Mouse (Mus musculus): Measurements from ENCODE around the gene Pou2f1. TPM values are rescaled to one million over a fixed set of nuclear protein-coding genes. Genes with fewer than 3 reads are reported as not detected.

The Pou2f1 gene
- total and polyA plus RNA-seq, 3 experiments, result 16.0 to 57.1 (median 17.3) TPM

DNA sequence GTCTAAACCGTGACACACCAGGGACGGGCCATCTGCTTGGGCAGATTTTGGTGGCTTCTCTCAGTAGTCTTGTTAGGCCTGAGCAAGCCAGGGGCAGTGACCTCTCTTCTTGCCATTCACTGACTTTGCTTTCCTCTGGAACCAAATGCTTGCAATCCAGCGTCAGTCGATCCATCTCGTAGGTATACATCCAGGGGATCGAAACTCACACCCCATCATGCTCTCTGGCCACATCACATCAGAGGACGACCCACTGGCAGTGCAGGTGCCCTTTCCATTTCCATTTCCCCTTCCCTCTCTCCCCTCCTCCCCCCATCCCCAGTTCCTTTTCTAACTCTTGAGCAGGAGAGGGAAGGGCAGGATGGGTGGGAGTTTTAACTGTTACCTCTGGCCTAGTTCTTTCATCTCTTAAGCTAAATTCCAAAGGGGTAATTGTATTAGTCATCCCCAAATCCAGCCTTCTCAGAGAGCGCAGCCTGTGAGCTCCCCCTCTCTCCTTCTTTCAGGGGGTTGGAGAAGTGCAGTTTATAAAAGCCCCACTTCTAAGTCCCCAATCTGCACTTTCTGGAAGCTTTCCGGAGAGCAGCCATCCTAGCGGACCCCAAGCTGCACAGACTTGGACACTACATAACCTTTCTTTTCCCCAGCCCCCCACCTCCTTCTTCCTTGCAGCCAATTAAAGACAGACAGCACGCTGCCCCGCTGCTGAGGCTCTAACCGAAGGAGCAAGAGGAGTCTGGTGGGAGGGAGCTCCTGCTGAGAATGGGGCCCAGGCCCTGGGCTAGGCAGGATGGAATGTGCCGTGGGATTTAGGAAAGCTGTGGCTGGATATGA, 42.8 kb upstream of the Pou2f1 start:
- no peaks in the 10 kb centered on the region for H3K27me3 ChIP-seq (ENCODE audit: insufficient read depth, low read length)

GRCm38 (mm10) chr1:166043451-166044149, 41.1 kb upstream of the Pou2f1 start:
- H3K36me3 ChIP-seq (replicated peaks), result no peaks in the 10 kb centered on the region
- H3K4me1 ChIP-seq (ENCODE audit: insufficient read depth, low read depth, low read length), result peaks cover 41% of the 10 kb centered on the region
- H3K27me3 ChIP-seq (ENCODE audit: insufficient read depth, low read length), result no peaks in the 10 kb centered on the region
- ATAC-seq (ENCODE audit: extremely low read depth, insufficient number of reproducible peaks, low FRiP score, poor library complexity, severe bottlenecking), result no peak
- no peaks in the 10 kb centered on the region for H3K9me3 ChIP-seq (replicated peaks)
- H3K4me3 ChIP-seq (ENCODE audit: low read depth, low read length), result no peak overlapping the region
- no peak for DNase-seq (ENCODE audit: low spot score)
- TF ChIP-seq CTCF (IDR thresholded peaks at IDR 0.05; ENCODE audit: low read depth, low read length), result no peak
- TF ChIP-seq GATA2 (IDR thresholded peaks at IDR 0.05; ENCODE audit: borderline replicate concordance, low read depth, low read length), result no peak
- TF ChIP-seq GATA1 (IDR thresholded peaks at IDR 0.05; ENCODE audit: borderline replicate concordance, low read length), result no peak
- no peak for TF ChIP-seq POLR2AphosphoS5 (IDR thresholded peaks at IDR 0.05; ENCODE audit: insufficient replicate concordance, low read depth, low read length)
- TF ChIP-seq TAL1 (conservative IDR thresholded peaks at IDR 0.05; ENCODE audit: low read depth, low read length), result no peak

More for the DNA sequence above, 42.8 kb upstream of the Pou2f1 start:
- Histone ChIP-seq H3K4me3 (ENCODE audit: low read depth, low read length) (no peak overlapping the region), H3K9me3 (replicated peaks) (no peaks in the 10 kb centered on the region), H3K36me3 (replicated peaks) (no peaks in the 10 kb centered on the region), H3K4me1 (ENCODE audit: insufficient read depth, low read depth, low read length) (peaks cover 46% of the 10 kb centered on the region)
- ATAC-seq (ENCODE audit: extremely low read depth, insufficient number of reproducible peaks, low FRiP score, poor library complexity, severe bottlenecking) (no peak), DNase-seq (ENCODE audit: low spot score) (no peak)
- no peak for TF ChIP-seq CTCF (IDR thresholded peaks at IDR 0.05; ENCODE audit: low read depth, low read length)
- no peak for TF ChIP-seq POLR2AphosphoS5 (IDR thresholded peaks at IDR 0.05; ENCODE audit: insufficient replicate concordance, low read depth, low read length)
- TF ChIP-seq TAL1 (conservative IDR thresholded peaks at IDR 0.05; ENCODE audit: low read depth, low read length), result no peak
- TF ChIP-seq GATA1 (IDR thresholded peaks at IDR 0.05; ENCODE audit: borderline replicate concordance, low read length), result no peak
- TF ChIP-seq GATA2 (IDR thresholded peaks at IDR 0.05; ENCODE audit: borderline replicate concordance, low read depth, low read length), result no peak

DNA sequence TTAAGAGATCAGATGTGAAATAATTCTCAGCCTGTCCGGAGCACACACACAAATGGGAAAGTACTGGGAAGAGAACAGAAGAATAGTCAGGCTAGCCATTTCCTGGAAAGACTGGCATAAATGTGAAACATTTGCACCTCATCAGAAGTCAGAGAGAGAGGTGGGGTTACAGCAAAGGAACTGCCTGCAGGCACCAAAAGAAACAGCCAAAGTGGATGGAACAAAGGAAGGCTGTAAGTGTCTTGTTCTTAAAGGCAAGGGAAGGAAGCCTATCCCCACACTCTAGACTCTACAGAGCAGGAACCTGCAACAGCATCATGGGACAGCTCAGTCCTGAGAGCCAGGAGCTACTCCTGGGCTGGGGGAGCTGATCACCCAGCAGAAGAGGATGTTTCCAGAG, 39.0 kb upstream of the Pou2f1 start:
- no peaks in the 10 kb centered on the region for H3K9me3 ChIP-seq (replicated peaks)
- no peaks in the 10 kb centered on the region for H3K27me3 ChIP-seq (ENCODE audit: insufficient read depth, low read length)
- H3K4me1 ChIP-seq (ENCODE audit: insufficient read depth, low read depth, low read length), result peaks cover 21% of the 10 kb centered on the region
- no peak for ATAC-seq (ENCODE audit: extremely low read depth, insufficient number of reproducible peaks, low FRiP score, poor library complexity, severe bottlenecking)
- no peaks in the 10 kb centered on the region for H3K36me3 ChIP-seq (replicated peaks)
- DNase-seq (ENCODE audit: low spot score), result no peak
- TF ChIP-seq GATA2 (IDR thresholded peaks at IDR 0.05; ENCODE audit: borderline replicate concordance, low read depth, low read length) (no peak), POLR2AphosphoS5 (IDR thresholded peaks at IDR 0.05; ENCODE audit: insufficient replicate concordance, low read depth, low read length) (no peak), TAL1 (conservative IDR thresholded peaks at IDR 0.05; ENCODE audit: low read depth, low read length) (no peak), GATA1 (IDR thresholded peaks at IDR 0.05; ENCODE audit: borderline replicate concordance, low read length) (no peak), CTCF (IDR thresholded peaks at IDR 0.05; ENCODE audit: low read depth, low read length) (no peak)
- no peak overlapping the region for H3K4me3 ChIP-seq (ENCODE audit: low read depth, low read length)

GRCm38 (mm10) chr1:166038731-166039332, 36.4 kb upstream of the Pou2f1 start:
- H3K27me3 ChIP-seq (ENCODE audit: insufficient read depth, low read length), result no peaks in the 10 kb centered on the region
- peaks cover 8% of the 10 kb centered on the region; the same call in 1 of the 2 replicates for H3K4me1 ChIP-seq (ENCODE audit: insufficient read depth, low read depth, low read length)
- DNase-seq (ENCODE audit: low spot score) (no peak), ATAC-seq (ENCODE audit: extremely low read depth, insufficient number of reproducible peaks, low FRiP score, poor library complexity, severe bottlenecking) (no peak)
- H3K36me3 ChIP-seq (replicated peaks), result no peaks in the 10 kb centered on the region
- TF ChIP-seq GATA1 (IDR thresholded peaks at IDR 0.05; ENCODE audit: borderline replicate concordance, low read length) (no peak), CTCF (IDR thresholded peaks at IDR 0.05; ENCODE audit: low read depth, low read length) (no peak), TAL1 (conservative IDR thresholded peaks at IDR 0.05; ENCODE audit: low read depth, low read length) (no peak), POLR2AphosphoS5 (IDR thresholded peaks at IDR 0.05; ENCODE audit: insufficient replicate concordance, low read depth, low read length) (no peak), GATA2 (IDR thresholded peaks at IDR 0.05; ENCODE audit: borderline replicate concordance, low read depth, low read length) (no peak)
- no peak overlapping the region for H3K4me3 ChIP-seq (ENCODE audit: low read depth, low read length)
- H3K9me3 ChIP-seq (replicated peaks), result no peaks in the 10 kb centered on the region

DNA sequence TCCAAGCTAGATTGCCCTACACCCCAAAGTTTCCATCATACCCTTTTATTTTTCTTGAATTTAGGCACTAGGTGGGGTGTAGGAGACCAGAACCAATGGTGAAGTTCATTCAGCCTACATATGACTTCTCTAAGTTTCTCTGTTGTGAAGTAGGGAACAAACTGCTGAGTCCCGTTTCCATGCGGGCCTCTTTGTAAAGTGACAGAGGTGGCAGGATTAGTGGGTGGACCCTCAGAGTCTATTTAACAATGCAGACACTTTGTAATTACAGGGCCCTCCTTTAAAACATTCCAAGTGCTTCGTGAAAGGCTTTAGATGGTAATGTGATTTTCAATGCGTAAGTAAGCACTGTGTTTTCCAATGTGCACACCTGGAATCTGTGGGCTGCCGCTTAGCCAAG, 32.6 kb upstream of the Pou2f1 start:
- Histone ChIP-seq H3K4me1 (ENCODE audit: insufficient read depth, low read depth, low read length) (peaks cover 6% of the 10 kb centered on the region), H3K36me3 (replicated peaks) (no peaks in the 10 kb centered on the region), H3K4me3 (ENCODE audit: low read depth, low read length) (no peak overlapping the region), H3K9me3 (replicated peaks) (no peaks in the 10 kb centered on the region), H3K27me3 (ENCODE audit: insufficient read depth, low read length) (peaks cover 8% of the 10 kb centered on the region)
- ATAC-seq (ENCODE audit: extremely low read depth, insufficient number of reproducible peaks, low FRiP score, poor library complexity, severe bottlenecking), result no peak
- DNase-seq (ENCODE audit: low spot score), result no peak
- TF ChIP-seq GATA2 (IDR thresholded peaks at IDR 0.05; ENCODE audit: borderline replicate concordance, low read depth, low read length) (no peak), CTCF (IDR thresholded peaks at IDR 0.05; ENCODE audit: low read depth, low read length) (no peak), GATA1 (IDR thresholded peaks at IDR 0.05; ENCODE audit: borderline replicate concordance, low read length) (no peak), TAL1 (conservative IDR thresholded peaks at IDR 0.05; ENCODE audit: low read depth, low read length) (no peak), POLR2AphosphoS5 (IDR thresholded peaks at IDR 0.05; ENCODE audit: insufficient replicate concordance, low read depth, low read length) (no peak)
